Mouse (Mus musculus) intestine, embryonic 15.5 days (tissue): Measurements from ENCODE around the gene Snapc4. TPM values are rescaled to one million over a fixed set of nuclear protein-coding genes. Genes with fewer than 3 reads are reported as not detected.

ENCODE experiments used
- ATAC-seq: fragments of 200-750 bp; cut with Nextera tagmentation; 2 replicates; pipeline ENCODE4 v1.8.0; 2017; ENCODE audit warnings: moderate TSS enrichment, moderate library complexity
- H3K27ac ChIP-seq: fragments of 300-500 bp; sonication (generic); 2 replicates; pipeline ENCODE4 v1.5.1; 2015; ENCODE audit warnings: mild to moderate bottlenecking, inconsistent platforms
- H3K27me3 ChIP-seq: fragments of 300-500 bp; sonication (generic); replicated peaks from 2 replicates; pipeline ENCODE4 v1.6.1; 2015; ENCODE audit warnings: inconsistent platforms
- H3K36me3 ChIP-seq: fragments of 300-500 bp; sonication (generic); 2 replicates; pipeline ENCODE4 v1.6.1; 2015; ENCODE audit warnings: inconsistent platforms
- H3K4me1 ChIP-seq: fragments of 300-500 bp; sonication (generic); replicated peaks from 2 replicates; pipeline ENCODE4 v1.6.1; 2015; ENCODE audit warnings: inconsistent platforms
- H3K4me2 ChIP-seq: fragments of 300-500 bp; sonication (generic); replicated peaks from 2 replicates; pipeline ENCODE4 v1.6.1; 2015; ENCODE audit warnings: mild to moderate bottlenecking, inconsistent platforms
- H3K4me3 ChIP-seq: fragments of 300-500 bp; sonication (generic); replicated peaks from 2 replicates; pipeline ENCODE4 v1.5.1; 2015; ENCODE audit warnings: inconsistent platforms
- H3K9ac ChIP-seq: fragments of 300-500 bp; sonication (generic); 2 replicates; pipeline ENCODE4 v1.6.1; 2015; ENCODE audit warnings: inconsistent platforms
- H3K9me3 ChIP-seq: fragments of 300-500 bp; sonication (generic); 2 replicates; pipeline ENCODE4 v1.6.1; 2016; ENCODE audit warnings: inconsistent platforms
- WGBS: fragments of 180-500 bp; shearing (Covaris S2); methylation state at CpG from one replicate; pipeline ENCODE4 v1.1.7; 2015; 5-methylcytosine and 5-hydroxymethylcytosine counted together
- polyA plus RNA-seq: library from polyadenylated mRNA; unstranded; fragments of >200 nt; fragmentation: Nextera tagmentation; extraction: Ambion mirVana; gene quantifications from 2 replicates; pipeline ENCODE4 v1.2.1, GENCODE M21; 2015

Snapc4 gene
- polyA plus RNA-seq, 1 experiment from 2014 or later: 19.7 TPM

DNA sequence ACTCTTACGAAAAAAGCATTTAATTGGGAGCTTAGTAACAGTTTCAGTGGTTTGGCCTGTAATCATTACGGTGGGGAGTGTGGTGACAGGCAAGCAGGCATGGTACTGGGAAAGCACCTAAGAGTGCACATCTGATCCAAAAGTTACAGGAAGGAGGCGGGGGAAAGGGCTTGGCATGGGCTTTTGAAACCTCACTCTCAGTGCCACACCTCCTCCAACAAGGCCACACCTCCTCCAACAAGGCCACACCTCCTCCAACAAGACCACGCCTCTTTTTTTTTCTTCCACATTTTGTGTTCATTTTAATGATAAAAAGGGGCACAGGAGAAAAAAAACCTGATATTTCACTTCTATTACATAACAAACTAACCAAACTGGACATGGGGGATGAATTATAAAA lies 52.6 kb downstream of the Snapc4 start:
- 91% methylated on average over 4 of the region's 4 CpGs for WGBS
- H3K4me1 ChIP-seq: no peaks in the 10 kb centered on the region
- ATAC-seq: no peak
- H3K9ac ChIP-seq: no peak overlapping the region
- no peak overlapping the region for H3K27ac ChIP-seq
- no peak overlapping the region for H3K4me2 ChIP-seq
- H3K36me3 ChIP-seq: peaks cover 36% of the 10 kb centered on the region
- H3K9me3 ChIP-seq: no peaks in the 10 kb centered on the region
- H3K4me3 ChIP-seq: no peak overlapping the region
- no peaks in the 10 kb centered on the region for H3K27me3 ChIP-seq

DNA sequence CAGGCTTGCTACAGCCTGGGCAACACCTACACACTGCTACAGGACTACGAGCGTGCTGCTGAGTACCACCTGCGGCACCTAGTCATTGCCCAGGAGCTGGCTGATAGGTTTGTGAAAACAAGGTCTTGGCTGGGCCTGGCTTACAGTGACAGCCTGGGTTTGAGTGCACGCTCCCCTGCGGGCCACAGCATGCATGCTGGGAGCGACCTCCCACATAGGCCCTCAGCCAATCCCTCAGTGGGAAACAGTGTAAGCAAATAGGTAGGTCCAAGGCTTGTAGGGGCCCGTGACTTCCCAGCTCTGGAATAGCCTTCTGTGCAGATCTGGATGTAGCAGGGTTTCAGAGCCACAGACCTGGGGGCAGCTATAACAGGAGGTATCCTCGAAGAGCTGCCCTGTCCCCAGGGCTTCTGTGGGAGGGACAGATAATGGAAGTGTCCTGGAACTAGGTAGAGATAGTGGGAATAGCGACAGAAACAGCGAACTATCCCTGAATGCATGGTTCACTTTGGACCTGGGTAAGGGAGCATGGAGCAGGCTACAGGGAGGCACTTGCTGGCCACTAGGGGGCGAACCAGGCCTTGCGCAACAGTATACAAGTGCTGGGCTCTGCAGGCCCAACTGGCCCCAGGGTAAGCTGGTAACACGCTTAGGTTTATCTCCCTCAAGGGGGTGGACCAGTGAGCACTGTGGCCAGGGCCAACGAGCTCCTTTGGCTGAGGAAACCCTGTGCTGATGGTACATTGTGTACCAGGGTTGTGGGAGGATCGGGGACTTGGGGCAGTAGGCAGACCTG lies 54.9 kb downstream of the Snapc4 start:
- H3K9me3 ChIP-seq: no peaks in the 10 kb centered on the region
- peaks cover 36% of the 10 kb centered on the region for H3K36me3 ChIP-seq
- H3K9ac ChIP-seq: no peak overlapping the region
- no peak overlapping the region for H3K27ac ChIP-seq
- WGBS: 69% methylated on average over 15 of the region's 15 CpGs
- H3K27me3 ChIP-seq: no peaks in the 10 kb centered on the region
- no peak overlapping the region for H3K4me3 ChIP-seq
- peak; percentile 78 for ATAC-seq
- H3K4me2 ChIP-seq: no peak overlapping the region
- no peaks in the 10 kb centered on the region for H3K4me1 ChIP-seq

DNA sequence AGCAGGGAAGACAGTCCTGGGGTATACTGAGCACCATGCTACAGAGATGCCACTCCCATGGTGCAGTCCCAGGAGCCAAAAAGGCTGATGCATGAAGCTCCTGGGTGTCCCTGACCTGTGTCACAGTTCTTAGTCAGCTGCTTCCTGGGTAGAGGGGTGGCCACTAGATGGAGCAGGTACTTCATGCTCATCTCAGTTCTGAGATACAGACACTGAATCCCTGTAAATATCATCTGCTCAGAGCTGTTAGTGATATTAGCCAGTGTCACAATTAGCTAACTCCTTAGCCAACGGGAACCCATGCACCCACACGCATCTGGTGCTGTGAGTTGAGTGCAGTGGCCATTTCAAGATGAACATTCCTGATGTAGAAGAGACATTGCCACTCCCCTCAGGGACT lies 55.5 kb downstream of the Snapc4 start:
- no peaks in the 10 kb centered on the region for H3K4me1 ChIP-seq
- no peak overlapping the region for H3K4me3 ChIP-seq
- H3K27me3 ChIP-seq: no peaks in the 10 kb centered on the region
- ATAC-seq: no peak
- H3K4me2 ChIP-seq: no peak overlapping the region
- peaks cover 36% of the 10 kb centered on the region for H3K36me3 ChIP-seq
- no peaks in the 10 kb centered on the region for H3K9me3 ChIP-seq
- no peak overlapping the region for H3K27ac ChIP-seq
- 74% methylated on average over 2 of the region's 2 CpGs for WGBS
- H3K9ac ChIP-seq: no peak overlapping the region

DNA sequence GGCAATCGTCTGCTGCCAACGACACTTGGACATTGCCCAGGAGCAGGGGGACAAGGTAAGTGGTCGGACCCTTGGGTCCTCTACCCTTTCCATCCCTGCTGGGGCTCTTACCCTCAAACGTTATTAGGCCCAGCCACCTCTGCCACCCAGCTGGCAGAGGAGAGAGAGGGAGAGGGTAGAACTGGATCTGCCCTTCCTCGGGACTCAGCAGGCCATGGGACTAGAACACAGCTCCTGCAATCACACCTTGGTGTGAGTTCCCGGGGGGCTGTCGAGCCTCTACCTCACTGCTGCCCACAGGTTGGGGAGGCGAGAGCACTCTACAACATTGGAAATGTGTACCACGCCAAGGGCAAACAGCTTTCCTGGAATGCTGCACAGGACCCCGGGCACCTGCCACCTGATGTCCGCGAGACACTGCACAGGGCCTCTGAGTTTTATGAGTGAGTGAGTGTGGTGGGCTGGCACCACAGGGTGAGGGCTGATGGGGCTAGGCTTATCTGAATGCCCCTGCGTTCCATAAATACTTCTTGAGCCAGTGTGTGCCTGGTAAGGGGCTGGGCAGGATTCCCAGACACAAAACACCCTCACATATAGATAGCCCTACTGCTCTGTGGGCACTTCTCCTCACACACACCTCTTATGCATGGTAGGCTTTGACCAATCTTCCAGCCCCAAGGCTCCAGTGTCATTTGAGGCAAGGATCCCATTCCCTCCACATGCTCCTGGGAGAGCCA lies 56.7 kb downstream of the Snapc4 start:
- 85% methylated on average over 13 of the region's 13 CpGs for WGBS
- ATAC-seq: no peak
- no peaks in the 10 kb centered on the region for H3K9me3 ChIP-seq
- no peak overlapping the region for H3K9ac ChIP-seq
- no peak overlapping the region for H3K4me2 ChIP-seq
- H3K4me1 ChIP-seq: no peaks in the 10 kb centered on the region
- H3K27me3 ChIP-seq: no peaks in the 10 kb centered on the region
- no peak overlapping the region for H3K4me3 ChIP-seq
- H3K27ac ChIP-seq: no peak overlapping the region
- peaks cover 36% of the 10 kb centered on the region for H3K36me3 ChIP-seq

DNA sequence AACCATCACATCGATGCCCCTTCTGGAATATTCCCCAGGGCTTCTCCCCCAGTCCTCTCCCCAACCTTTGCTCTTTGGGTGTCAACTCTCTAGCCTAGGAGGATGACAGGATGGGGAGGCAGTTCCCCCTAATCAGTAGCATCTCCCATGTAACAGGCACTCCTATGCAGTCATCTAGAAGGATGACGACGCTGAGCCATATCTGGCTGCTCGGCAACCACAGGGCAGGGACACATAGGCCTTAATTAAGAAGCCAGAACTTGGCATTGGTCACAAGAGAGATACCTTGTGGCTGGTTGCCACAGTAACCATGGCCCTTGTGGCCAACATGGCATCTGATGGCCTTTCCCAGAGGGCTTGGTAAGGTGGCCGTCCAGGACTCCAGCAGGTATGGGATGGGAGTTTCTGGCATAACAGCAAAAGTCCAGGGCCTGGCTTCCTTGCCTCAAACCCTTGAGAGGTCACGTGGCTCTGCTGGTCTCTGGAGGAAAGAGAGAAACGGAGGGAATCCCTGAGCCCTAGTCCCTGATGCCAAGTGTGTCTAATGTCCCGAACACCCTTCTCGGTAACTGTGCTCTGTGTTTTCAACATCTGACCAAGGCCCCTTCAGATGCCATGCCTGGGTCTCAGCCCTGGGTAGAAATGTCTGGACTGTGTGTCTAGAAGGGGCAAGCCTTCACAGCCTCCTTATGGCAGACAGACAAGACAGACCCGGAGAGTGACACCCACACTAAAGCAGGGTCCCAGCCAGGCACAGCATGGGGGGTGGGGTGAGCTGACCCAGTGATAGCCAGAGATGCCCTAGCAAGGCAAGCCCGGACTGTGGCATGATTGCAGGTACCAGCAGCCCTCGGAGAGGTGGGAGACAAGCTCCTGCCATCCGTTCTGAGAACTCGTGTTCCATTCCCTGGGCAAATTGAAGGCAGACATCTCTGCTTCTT lies 59.9 kb downstream of the Snapc4 start:
- ATAC-seq: no peak
- no peak overlapping the region for H3K9ac ChIP-seq
- WGBS: 84% methylated on average over 14 of the region's 14 CpGs
- H3K9me3 ChIP-seq: no peaks in the 10 kb centered on the region
- no peaks in the 10 kb centered on the region for H3K27me3 ChIP-seq
- H3K4me1 ChIP-seq: peaks cover 23% of the 10 kb centered on the region
- peaks cover 19% of the 10 kb centered on the region for H3K36me3 ChIP-seq
- no peak overlapping the region for H3K4me3 ChIP-seq
- no peak overlapping the region for H3K4me2 ChIP-seq
- no peak overlapping the region for H3K27ac ChIP-seq

DNA sequence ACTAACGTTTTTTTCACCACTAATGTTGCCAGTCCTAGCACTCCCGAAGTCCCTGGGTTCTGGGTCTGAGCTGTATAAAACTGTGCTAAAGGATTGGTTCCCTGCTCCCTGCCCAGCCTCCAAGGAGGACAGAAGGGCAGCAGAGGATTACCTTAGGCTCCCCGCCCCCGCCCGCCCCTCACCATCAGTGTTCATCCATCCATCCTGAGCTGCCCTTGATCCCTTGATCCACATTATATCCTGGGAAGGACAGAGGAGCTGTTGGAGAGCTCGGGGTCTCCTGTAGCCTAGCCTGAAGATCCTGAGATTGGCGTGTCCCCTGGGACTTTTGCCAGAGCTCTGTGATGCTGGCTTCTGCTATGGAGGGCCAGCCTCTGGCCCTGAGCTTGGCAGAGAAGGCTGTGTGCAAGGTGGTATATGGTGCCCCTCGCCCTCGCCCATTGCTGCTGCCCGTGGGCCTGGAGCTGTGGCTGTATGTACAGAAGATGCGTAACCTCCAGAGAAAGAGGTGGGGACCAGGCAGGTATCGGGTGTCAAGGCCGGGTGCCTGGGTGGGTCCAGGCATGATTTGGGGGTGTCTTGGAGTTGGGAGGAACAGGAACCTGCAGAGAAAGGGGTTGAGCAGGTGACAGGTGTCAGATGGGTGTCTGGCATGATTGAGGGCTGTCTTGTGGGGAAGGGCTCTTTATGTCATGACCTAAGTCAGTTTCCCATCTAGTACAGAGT lies 60.8 kb downstream of the Snapc4 start:
- Histone ChIP-seq H3K9ac (no peak overlapping the region), H3K4me3 (no peak overlapping the region), H3K36me3 (peaks cover 13% of the 10 kb centered on the region), H3K27me3 (no peaks in the 10 kb centered on the region), H3K9me3 (no peaks in the 10 kb centered on the region), H3K4me2 (no peak overlapping the region), H3K4me1 (peaks cover 26% of the 10 kb centered on the region), H3K27ac (no peak overlapping the region)
- ATAC-seq: no peak
- 86% methylated on average over 13 of the region's 13 CpGs for WGBS

DNA sequence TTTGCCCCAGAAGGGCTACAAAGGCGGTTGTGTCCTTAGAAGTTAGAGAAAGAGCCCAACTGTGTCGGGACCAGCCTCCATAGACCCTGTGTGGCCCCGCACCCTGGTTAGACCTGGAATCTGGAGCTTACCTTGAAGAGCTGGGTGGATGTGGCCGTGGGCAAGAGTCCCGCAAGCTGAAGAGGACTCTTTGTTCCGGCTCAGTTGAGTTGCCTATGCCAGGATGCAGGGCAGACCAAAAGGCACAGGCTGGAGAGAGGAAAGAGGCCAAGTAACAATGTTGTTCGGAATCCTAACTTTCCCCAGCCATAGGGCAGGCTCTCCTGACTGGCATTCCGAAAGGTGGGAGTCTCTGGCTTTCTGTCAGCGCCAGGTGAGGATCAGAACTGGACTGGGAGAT lies 61.3 kb downstream of the Snapc4 start:
- H3K27me3 ChIP-seq: no peaks in the 10 kb centered on the region
- no peaks in the 10 kb centered on the region for H3K9me3 ChIP-seq
- ATAC-seq: no peak
- 90% methylated on average over 9 of the region's 9 CpGs for WGBS
- no peak overlapping the region for H3K4me3 ChIP-seq
- peaks cover 32% of the 10 kb centered on the region for H3K4me1 ChIP-seq
- peaks cover 9% of the 10 kb centered on the region for H3K36me3 ChIP-seq
- H3K4me2 ChIP-seq: no peak overlapping the region
- H3K9ac ChIP-seq: no peak overlapping the region
- H3K27ac ChIP-seq: no peak overlapping the region

DNA sequence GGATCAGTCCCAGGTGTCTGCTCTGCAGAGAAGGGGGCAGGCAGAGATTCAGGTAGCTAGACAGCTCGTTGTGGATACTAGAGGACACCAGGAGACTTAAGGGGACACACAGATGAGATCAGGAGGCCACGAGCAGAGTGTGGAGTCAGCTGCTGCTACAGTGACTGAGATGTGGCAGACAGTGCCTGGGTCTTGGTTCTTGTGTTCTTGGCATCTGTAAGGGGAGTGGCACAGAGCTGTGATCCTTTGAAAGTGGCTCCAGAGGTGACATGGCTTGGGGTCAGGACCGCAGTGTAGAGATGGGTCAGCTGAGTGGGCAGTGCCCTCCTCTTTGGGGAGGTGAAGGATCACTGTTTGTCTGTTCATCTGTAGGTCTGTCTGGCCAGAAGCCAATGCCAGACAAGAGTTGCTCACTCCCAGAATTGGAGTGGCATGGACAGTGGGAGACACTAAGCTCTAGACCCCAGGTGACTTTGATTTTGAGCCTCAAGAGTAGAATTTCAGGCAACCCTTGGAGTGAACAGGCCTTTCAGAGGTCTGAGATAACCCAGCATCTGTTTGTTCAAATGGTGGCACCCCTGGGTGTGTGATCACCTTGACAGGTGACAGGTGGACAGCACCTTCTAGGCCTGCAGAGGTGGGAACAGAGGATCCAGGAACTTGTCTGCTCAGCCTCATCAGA lies 62.3 kb downstream of the Snapc4 start:
- no peak for ATAC-seq
- 82% methylated on average over 3 of the region's 3 CpGs for WGBS
- Histone ChIP-seq H3K9ac (no peak overlapping the region), H3K9me3 (no peaks in the 10 kb centered on the region), H3K27me3 (no peaks in the 10 kb centered on the region), H3K36me3 (no peaks in the 10 kb centered on the region; the same call in 1 of the 2 replicates), H3K4me3 (no peak overlapping the region), H3K4me2 (0 out of 2 replicates have a peak overlapping the region, but pooled peaks have one; percentile 7), H3K4me1 (peaks cover 35% of the 10 kb centered on the region), H3K27ac (no peak overlapping the region)

DNA sequence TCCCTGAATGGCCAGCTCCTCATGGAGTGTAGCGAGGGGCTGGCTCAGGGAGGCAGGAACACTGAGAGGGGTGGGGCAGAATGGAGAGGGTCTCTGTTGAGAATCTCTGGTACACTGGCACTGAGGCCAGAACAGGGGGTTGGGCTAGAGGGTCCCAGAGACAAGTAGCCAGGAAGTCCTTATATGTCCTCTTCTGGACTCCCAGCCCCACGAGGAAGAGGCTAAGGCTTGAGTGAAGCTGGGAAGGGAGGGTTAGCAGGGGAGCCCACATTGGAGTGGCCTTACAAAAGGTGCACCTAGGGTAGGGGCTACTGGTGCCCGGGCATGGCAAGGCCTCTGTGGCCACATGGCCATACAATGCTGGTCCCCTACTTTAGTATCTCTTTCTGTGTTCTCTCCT lies 63.1 kb downstream of the Snapc4 start:
- H3K36me3 ChIP-seq: no peaks in the 10 kb centered on the region
- WGBS: 56% methylated on average over 3 of the region's 3 CpGs
- H3K4me1 ChIP-seq: peaks cover 35% of the 10 kb centered on the region
- no peaks in the 10 kb centered on the region for H3K9me3 ChIP-seq
- H3K27ac ChIP-seq: peak overlapping the region; percentile 6; the same call in 1 of the 2 replicates
- no peak for ATAC-seq
- H3K4me2 ChIP-seq: peak overlapping the region; percentile 77
- H3K9ac ChIP-seq: peak overlapping the region; percentile 92; the same call in 1 of the 2 replicates
- no peaks in the 10 kb centered on the region for H3K27me3 ChIP-seq
- H3K4me3 ChIP-seq: no peak overlapping the region

DNA sequence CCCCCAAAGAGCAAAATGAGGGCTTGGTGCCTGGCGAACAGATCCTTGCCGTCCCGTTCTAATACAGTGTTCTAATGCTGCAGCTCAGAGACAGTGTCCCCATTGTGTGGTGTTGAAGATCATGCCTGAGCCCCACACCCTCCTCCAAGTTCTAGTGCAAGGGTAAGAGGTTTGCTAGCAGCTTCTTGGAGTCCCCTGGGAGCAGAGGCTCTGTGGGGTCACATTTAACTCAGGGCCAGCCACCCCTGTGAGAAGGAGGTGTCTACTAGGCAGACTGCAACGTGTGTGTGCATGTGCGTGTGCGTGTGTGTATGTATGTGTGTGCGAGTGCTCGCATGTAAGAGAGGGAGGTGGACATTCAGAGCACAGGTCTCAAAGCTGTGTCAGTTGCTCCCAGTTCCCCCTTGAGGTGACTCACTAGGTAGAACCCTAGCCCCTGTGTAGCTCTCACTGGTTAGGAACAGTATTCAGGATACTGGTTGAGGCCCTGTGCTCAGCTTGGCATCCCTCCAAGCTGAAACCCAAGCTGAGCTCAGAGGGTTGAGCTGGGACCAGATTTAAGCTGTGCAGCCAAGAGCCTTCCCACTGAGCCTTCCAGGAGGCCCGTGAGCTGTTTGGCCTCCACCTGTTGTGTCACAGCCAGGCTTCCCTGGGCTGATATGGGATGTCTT lies 63.7 kb downstream of the Snapc4 start:
- H3K9ac ChIP-seq: peak overlapping the region; percentile 92
- 49% methylated on average over 9 of the region's 9 CpGs for WGBS
- H3K4me2 ChIP-seq: peak overlapping the region; percentile 77
- peak overlapping the region; percentile 6; the same call in 1 of the 2 replicates for H3K27ac ChIP-seq
- peak overlapping the region; percentile 74 for H3K4me3 ChIP-seq
- H3K27me3 ChIP-seq: no peaks in the 10 kb centered on the region
- no peaks in the 10 kb centered on the region for H3K9me3 ChIP-seq
- H3K4me1 ChIP-seq: peaks cover 36% of the 10 kb centered on the region
- ATAC-seq: 0 out of 2 replicates have a peak, but pooled peaks have one; percentile 4
- no peaks in the 10 kb centered on the region for H3K36me3 ChIP-seq

DNA sequence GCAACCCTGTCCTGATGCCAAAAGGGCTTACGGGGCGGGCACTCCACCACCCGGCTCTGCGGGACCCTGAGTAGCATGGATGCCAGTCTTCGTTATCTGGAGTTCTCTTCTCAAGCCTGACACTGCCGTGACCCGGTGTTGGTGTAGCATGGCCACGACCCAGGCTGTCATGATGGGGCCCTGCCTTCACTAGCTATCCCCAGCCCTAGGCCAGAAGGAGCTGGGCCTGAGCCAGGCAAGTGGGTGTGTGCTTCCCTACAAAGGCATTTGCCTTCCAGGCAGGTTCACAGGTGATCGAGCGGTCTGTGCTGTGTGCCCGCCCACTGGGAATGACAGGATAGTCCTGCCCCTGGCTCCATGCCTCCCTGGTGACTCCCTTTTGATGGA lies 64.5 kb downstream of the Snapc4 start:
- H3K36me3 ChIP-seq: no peaks in the 10 kb centered on the region
- 0% methylated on average over 11 of the region's 11 CpGs for WGBS
- no peaks in the 10 kb centered on the region for H3K27me3 ChIP-seq
- H3K4me1 ChIP-seq: peaks cover 37% of the 10 kb centered on the region
- peak overlapping the region; percentile 77 for H3K4me2 ChIP-seq
- H3K9ac ChIP-seq: peak overlapping the region; percentile 92
- ATAC-seq: peak; percentile 62
- no peaks in the 10 kb centered on the region for H3K9me3 ChIP-seq
- peak overlapping the region; percentile 74 for H3K4me3 ChIP-seq
- H3K27ac ChIP-seq: peak overlapping the region; percentile 92
